Mouse (Mus musculus): Measurements from ENCODE around the gene Map4k5.

Gene Map4k5

GRCm38 (mm10) chr12:69756015-69756414 lies 137.0 kb downstream of the Map4k5 start:
- DNase-seq (ENCODE audit: extremely low spot score, low spot score), result no peak

- DNase-seq (ENCODE audit: extremely low spot score, low spot score), result no peak
Observed at GRCm38 (mm10) chr12:69753936-69754335, 139.1 kb downstream of the Map4k5 start.
